24 mouse cellular contexts compared by ENCODE assay signal in genomic region chr16:38434295-38434795, GRCm38 (mm10). TPM values are rescaled to one million over a fixed set of nuclear protein-coding genes. Genes with fewer than 3 reads are reported as not detected.
DNase-seq lines count a peak whose midpoint lies in the region; TF ChIP-seq lines count a peak whose summit lies in the region.
"Had no signal": no experiment of that assay in that cellular context is flagged by ENCODE, and none has a peak within 500 bp of the region (broad histone marks: within the 10 kb centered on the region; RNA-seq: fewer than 3 reads in every experiment).

No protein-coding gene starts in this region.

- DNase-seq in adrenal gland, postnatal 10 days, result peak; percentile 42
- DNase-seq in adrenal gland, adult 18-20 months (ENCODE audit: low spot score in 2 of 2), result no peak
- no peak for DNase-seq in kidney, adult 2 months
- DNase-seq in kidney, postnatal 14 days, result no peak
- peak; percentile 37 for DNase-seq in ovary, adult 18-20 months (ENCODE audit: low spot score)
- no peak for DNase-seq in ovary, postnatal 10 days (ENCODE audit: low spot score)
- DNase-seq in adrenal gland, postnatal 36 days, result peak; percentile 33 to 50
- DNase-seq: cerebellum, adult 11 months; cerebellum, adult 8-10 months; cerebellum, postnatal 14 days; embryo, embryonic 11 days; gastrocnemius, postnatal 36 days; heart, adult 2 months; heart, postnatal 36 days had no signal

- no peak for TF ChIP-seq CTCF in kidney, adult 2 months (conservative IDR thresholded peaks at IDR 0.05; ENCODE audit: insufficient read depth, insufficient read length, low read depth, low read length)

- 93% methylated on average over 4 of the region's 4 CpGs for WGBS in kidney, adult 2 months

- TF ChIP-seq POLR2A in kidney, adult 2 months (IDR thresholded peaks at IDR 0.05; ENCODE audit: low read depth, low read length), result no peak

- 0 out of 2 replicates have a peak, but pooled peaks cover 2% of the 10 kb centered on the region for H3K4me1 ChIP-seq in kidney, adult 2 months (ENCODE audit: control insufficient read depth, insufficient read depth, low read length)
- H3K4me1 ChIP-seq: embryonic facial prominence, embryonic 15.5 days; forebrain, embryonic 15.5 days had no signal

- H3K4me3 ChIP-seq in kidney, adult 2 months (ENCODE audit: insufficient read depth, low read depth, low read length), result no peak overlapping the region
- H3K4me3 ChIP-seq: embryonic facial prominence, embryonic 15.5 days; erythroblast, embryonic 14.5 days; forebrain, embryonic 10.5 days; forebrain, embryonic 15.5 days; heart, adult 2 months; heart, embryonic 13.5 days; hindbrain, embryonic 12.5 days had no signal

- H3K27ac ChIP-seq in kidney, adult 2 months (ENCODE audit: insufficient read depth, low read depth, low read length), result peak overlapping the region; percentile 42; the same call in 1 of the 2 replicates
- H3K27ac ChIP-seq: embryonic facial prominence, embryonic 15.5 days; forebrain, embryonic 10.5 days; forebrain, embryonic 15.5 days; heart, adult 2 months; heart, embryonic 13.5 days; hindbrain, embryonic 12.5 days had no signal

- no peaks in the 10 kb centered on the region for H3K27me3 ChIP-seq in kidney, adult 2 months (replicated peaks; ENCODE audit: control insufficient read depth, insufficient read depth, low read length)
- H3K27me3 ChIP-seq: CH12.LX; embryonic facial prominence, embryonic 15.5 days; forebrain, embryonic 15.5 days; heart, embryonic 13.5 days; hindbrain, embryonic 12.5 days; Patski had no signal

- H3K36me3 ChIP-seq in kidney, adult 2 months (ENCODE audit: control insufficient read depth, insufficient read depth, low read length), result no peaks in the 10 kb centered on the region
- H3K36me3 ChIP-seq: embryonic facial prominence, embryonic 15.5 days; forebrain, embryonic 10.5 days; forebrain, embryonic 15.5 days; heart, embryonic 13.5 days; hindbrain, embryonic 12.5 days had no signal

RNA-seq across cellular contexts. Expression of gene Pla1a, which starts 1.4 kb away (rescaled TPM):
- total RNA-seq in adrenal gland, postnatal 10 days (2021), result 10 to 100 TPM; 19.9 to 29.6 TPM
- total RNA-seq in adrenal gland, adult 18-20 months (2021), result 10 to 100 TPM; 13.9 to 51.8 TPM
- 26.8 and 27.4 TPM in 2 replicates for polyA plus RNA-seq in kidney, adult 2 months (2012; rRNA removed)
- 10 to 100 TPM; 16.4 to 45.3 TPM for total RNA-seq in adrenal gland, postnatal 36 days (2021)
- total RNA-seq: common myeloid progenitor, adult 5-6 weeks had no signal
- polyA plus RNA-seq: embryonic facial prominence, embryonic 11.5 days; erythroblast, embryonic 14.5 days; forebrain, embryonic 10.5 days had no signal

RNA-seq across cellular contexts. Expression of gene Adprh, which starts 18.2 kb away (rescaled TPM):
- total RNA-seq in adrenal gland, postnatal 10 days (2021), result 10 to 100 TPM; 37.0 to 40.0 TPM
- total RNA-seq in adrenal gland, adult 18-20 months (2021), result 10 to 100 TPM; 32.8 to 39.6 TPM
- polyA plus RNA-seq in kidney, adult 2 months (2012; rRNA removed), result 20.4 and 20.9 TPM in 2 replicates
- 10 to 100 TPM; 47.3 to 54.0 TPM for total RNA-seq in adrenal gland, postnatal 36 days (2021)

RNA-seq across cellular contexts. Expression of gene Cd80, which starts 21.0 kb away (rescaled TPM):
- total RNA-seq in adrenal gland, postnatal 10 days (2021), result under 1 TPM; 0.73 to 0.96 TPM
- total RNA-seq in adrenal gland, adult 18-20 months (2021), result under 1 TPM; 0.53 to 0.70 TPM
- 0.14 and 0.23 TPM in 2 replicates for polyA plus RNA-seq in kidney, adult 2 months (2012; rRNA removed)
- total RNA-seq in adrenal gland, postnatal 36 days (2021), result under 1 TPM; 0.53 to 0.79 TPM
- polyA plus RNA-seq: erythroblast, embryonic 14.5 days had no signal

Comparison
In these comparisons a context has a peak if more than half of its experiments do, and no peak if none do; other contexts are left out.
1. DNase-seq: peak in adrenal gland, postnatal 10 days (single experiment), ovary, adult 18-20 months (single experiment) and adrenal gland, postnatal 36 days (2 of 2); none in adrenal gland, adult 18-20 months (0 of 2), kidney, adult 2 months (single experiment), kidney, postnatal 14 days (single experiment) and ovary, postnatal 10 days (single experiment).